Mouse (Mus musculus) cerebellum, postnatal 36 days (tissue): ENCODE results near the gene Pld5.
"Not testable (repeated sequence)": the region's sequence is repeated elsewhere in the genome, so short reads cannot be mapped to it uniquely, and the experiment has no call there.

ENCODE experiments used
- DNase-seq, 2 experiments: peaks; one replicate each; pipeline ENCODE4 v3.0.0; 2021 to 2022; ENCODE audit warnings: mixed read lengths in 2 of 2

Pld5 gene

GRCm38 (mm10) chr1:176036028-176036427 lies 239.1 kb downstream of the Pld5 start:
- no peak for DNase-seq

GRCm38 (mm10) chr1:176034699-176035098 lies 240.4 kb downstream of the Pld5 start:
- DNase-seq = peak; percentile 58 to 62

GRCm38 (mm10) chr1:176033698-176034097 lies 241.4 kb downstream of the Pld5 start:
- DNase-seq = no peak

- DNase-seq = no peak
These were observed 246.0 kb downstream of the Pld5 start for GRCm38 (mm10) chr1:176029063-176029462.

GRCm38 (mm10) chr1:176028397-176028796 lies 246.7 kb downstream of the Pld5 start:
- no peak for DNase-seq

- DNase-seq = peak; percentile 54 to 61
These were observed 250.6 kb downstream of the Pld5 start for GRCm38 (mm10) chr1:176024501-176024900.

GRCm38 (mm10) chr1:176018523-176018922 lies 256.6 kb downstream of the Pld5 start:
- DNase-seq = no peak

- peak; percentile 33 to 53 for DNase-seq
These were observed 259.0 kb downstream of the Pld5 start for GRCm38 (mm10) chr1:176016076-176016475.

GRCm38 (mm10) chr1:176013497-176014268 lies 261.4 kb downstream of the Pld5 start:
- no peak for DNase-seq

- DNase-seq = no peak
These were observed 263.6 kb downstream of the Pld5 start for GRCm38 (mm10) chr1:176011535-176011934.

GRCm38 (mm10) chr1:176011072-176011471 lies 264.0 kb downstream of the Pld5 start:
- DNase-seq = peak; percentile 22 to 49

GRCm38 (mm10) chr1:176008411-176008810 lies 266.7 kb downstream of the Pld5 start:
- no peak for DNase-seq

GRCm38 (mm10) chr1:176000599-176000998 lies 274.5 kb downstream of the Pld5 start:
- no peak for DNase-seq

GRCm38 (mm10) chr1:175997076-175997651 lies 277.9 kb downstream of the Pld5 start:
- no peak for DNase-seq

GRCm38 (mm10) chr1:175988912-175989311 lies 286.2 kb downstream of the Pld5 start:
- DNase-seq = no peak

GRCm38 (mm10) chr1:175988448-175988847 lies 286.7 kb downstream of the Pld5 start:
- DNase-seq = peak in 1 of 2 experiments; percentile 31

- DNase-seq = not testable (repeated sequence)
These were observed 296.1 kb downstream of the Pld5 start, which contains the start of gene Rbm8a2 for GRCm38 (mm10) chr1:175979014-175979413. Gene Rbm8a2 (minus strand): TSS chr1:175979114.

- DNase-seq = peak; percentile 37 to 44
These were observed 304.4 kb downstream of the Pld5 start for GRCm38 (mm10) chr1:175970710-175971109.

GRCm38 (mm10) chr1:175967004-175967745 lies 307.9 kb downstream of the Pld5 start:
- peak; percentile 75 to 85 for DNase-seq

GRCm38 (mm10) chr1:175961786-175962185 lies 313.3 kb downstream of the Pld5 start:
- no peak for DNase-seq

GRCm38 (mm10) chr1:175950851-175951250 lies 324.3 kb downstream of the Pld5 start:
- DNase-seq = no peak

GRCm38 (mm10) chr1:175950421-175950820 lies 324.7 kb downstream of the Pld5 start:
- DNase-seq = no peak

GRCm38 (mm10) chr1:175946718-175947315 lies 328.3 kb downstream of the Pld5 start:
- DNase-seq = no peak
